Mouse (Mus musculus): Measurements from ENCODE around the gene Acadsb. TPM values are rescaled to one million over a fixed set of nuclear protein-coding genes. Genes with fewer than 3 reads are reported as not detected.

Acadsb gene
- polyA plus RNA-seq, 1 experiment from 2014 or later, result 95.7 TPM

- H3K9me3 ChIP-seq (ENCODE audit: control insufficient read depth, low read length), result no peaks in the 10 kb centered on the region; the same call in 1 of the 2 replicates
- no peaks in the 10 kb centered on the region for H3K4me1 ChIP-seq (ENCODE audit: control insufficient read depth, insufficient read depth, low read length)
- no peaks in the 10 kb centered on the region for H3K27me3 ChIP-seq (ENCODE audit: control insufficient read depth, insufficient read depth, low read length)
- H3K4me2 ChIP-seq (ENCODE audit: low read depth, low read length), result no peak overlapping the region
- no peak overlapping the region for H3K27ac ChIP-seq (ENCODE audit: low read depth, low read length)
- H3K4me3 ChIP-seq (ENCODE audit: low read depth, low read length), result no peak overlapping the region
- no peak overlapping the region for H3K9ac ChIP-seq (replicated peaks; ENCODE audit: low read depth, low read length)
- 77% methylated on average over 1 of the region's 1 CpGs for WGBS
- peaks cover 4% of the 10 kb centered on the region; the same call in 1 of the 2 replicates for H3K36me3 ChIP-seq (ENCODE audit: control insufficient read depth, insufficient read depth, low read length)
- ATAC-seq (ENCODE audit: low read depth), result no peak
Observed at GRCm38 (mm10) chr7:131434276-131434675, 23.9 kb downstream of the Acadsb start.

- Histone ChIP-seq H3K4me1 (ENCODE audit: control insufficient read depth, insufficient read depth, low read length) (no peaks in the 10 kb centered on the region), H3K36me3 (ENCODE audit: control insufficient read depth, insufficient read depth, low read length) (peaks cover 4% of the 10 kb centered on the region; the same call in 1 of the 2 replicates), H3K4me2 (ENCODE audit: low read depth, low read length) (no peak overlapping the region), H3K9ac (replicated peaks; ENCODE audit: low read depth, low read length) (no peak overlapping the region), H3K27ac (ENCODE audit: low read depth, low read length) (no peak overlapping the region), H3K27me3 (ENCODE audit: control insufficient read depth, insufficient read depth, low read length) (no peaks in the 10 kb centered on the region), H3K9me3 (ENCODE audit: control insufficient read depth, low read length) (no peaks in the 10 kb centered on the region), H3K4me3 (ENCODE audit: low read depth, low read length) (no peak overlapping the region)
- ATAC-seq (ENCODE audit: low read depth), result no peak
- WGBS, result 57% methylated on average over 3 of the region's 3 CpGs
Observed at GRCm38 (mm10) chr7:131437051-131437450, 26.6 kb downstream of the Acadsb start.

- no peak overlapping the region for H3K4me3 ChIP-seq (ENCODE audit: low read depth, low read length)
- no peaks in the 10 kb centered on the region for H3K9me3 ChIP-seq (ENCODE audit: control insufficient read depth, low read length)
- no peak overlapping the region for H3K9ac ChIP-seq (replicated peaks; ENCODE audit: low read depth, low read length)
- no peaks in the 10 kb centered on the region for H3K36me3 ChIP-seq (ENCODE audit: control insufficient read depth, insufficient read depth, low read length)
- 90% methylated on average over 5 of the region's 5 CpGs for WGBS
- no peak for ATAC-seq (ENCODE audit: low read depth)
- H3K27ac ChIP-seq (ENCODE audit: low read depth, low read length), result no peak overlapping the region
- H3K4me2 ChIP-seq (ENCODE audit: low read depth, low read length), result no peak overlapping the region
- no peaks in the 10 kb centered on the region for H3K4me1 ChIP-seq (ENCODE audit: control insufficient read depth, insufficient read depth, low read length)
- H3K27me3 ChIP-seq (ENCODE audit: control insufficient read depth, insufficient read depth, low read length), result no peaks in the 10 kb centered on the region
Observed at GRCm38 (mm10) chr7:131456714-131457113, 46.3 kb downstream of the Acadsb start.

GRCm38 (mm10) chr7:131465117-131465601, 54.8 kb downstream of the Acadsb start:
- no peak overlapping the region for H3K27ac ChIP-seq (ENCODE audit: low read depth, low read length)
- H3K4me2 ChIP-seq (ENCODE audit: low read depth, low read length), result no peak overlapping the region
- H3K9me3 ChIP-seq (ENCODE audit: control insufficient read depth, low read length), result no peaks in the 10 kb centered on the region
- no peaks in the 10 kb centered on the region for H3K36me3 ChIP-seq (ENCODE audit: control insufficient read depth, insufficient read depth, low read length)
- no peaks in the 10 kb centered on the region for H3K4me1 ChIP-seq (ENCODE audit: control insufficient read depth, insufficient read depth, low read length)
- no peak overlapping the region for H3K4me3 ChIP-seq (ENCODE audit: low read depth, low read length)
- ATAC-seq (ENCODE audit: low read depth), result no peak
- no peaks in the 10 kb centered on the region for H3K27me3 ChIP-seq (ENCODE audit: control insufficient read depth, insufficient read depth, low read length)
- no peak overlapping the region for H3K9ac ChIP-seq (replicated peaks; ENCODE audit: low read depth, low read length)
- 13% methylated on average over 3 of the region's 3 CpGs for WGBS

- WGBS, result 27% methylated on average over 3 of the region's 3 CpGs
- no peak overlapping the region for H3K4me2 ChIP-seq (ENCODE audit: low read depth, low read length)
- H3K27ac ChIP-seq (ENCODE audit: low read depth, low read length), result no peak overlapping the region
- H3K4me1 ChIP-seq (ENCODE audit: control insufficient read depth, insufficient read depth, low read length), result no peaks in the 10 kb centered on the region
- no peaks in the 10 kb centered on the region for H3K9me3 ChIP-seq (ENCODE audit: control insufficient read depth, low read length)
- no peaks in the 10 kb centered on the region for H3K27me3 ChIP-seq (ENCODE audit: control insufficient read depth, insufficient read depth, low read length)
- H3K36me3 ChIP-seq (ENCODE audit: control insufficient read depth, insufficient read depth, low read length), result no peaks in the 10 kb centered on the region
- H3K9ac ChIP-seq (replicated peaks; ENCODE audit: low read depth, low read length), result no peak overlapping the region
- ATAC-seq (ENCODE audit: low read depth), result no peak
- no peak overlapping the region for H3K4me3 ChIP-seq (ENCODE audit: low read depth, low read length)
Observed at GRCm38 (mm10) chr7:131465735-131466134, 55.3 kb downstream of the Acadsb start.

GRCm38 (mm10) chr7:131467312-131467711, 56.9 kb downstream of the Acadsb start:
- ATAC-seq (ENCODE audit: low read depth), result no peak
- WGBS, result 93% methylated on average over 3 of the region's 3 CpGs

GRCm38 (mm10) chr7:131469506-131469905, 59.1 kb downstream of the Acadsb start:
- H3K36me3 ChIP-seq (ENCODE audit: control insufficient read depth, insufficient read depth, low read length), result no peaks in the 10 kb centered on the region
- no peak overlapping the region for H3K27ac ChIP-seq (ENCODE audit: low read depth, low read length)
- no peaks in the 10 kb centered on the region for H3K4me1 ChIP-seq (ENCODE audit: control insufficient read depth, insufficient read depth, low read length)
- ATAC-seq (ENCODE audit: low read depth), result no peak
- no peak overlapping the region for H3K9ac ChIP-seq (replicated peaks; ENCODE audit: low read depth, low read length)
- no peaks in the 10 kb centered on the region for H3K9me3 ChIP-seq (ENCODE audit: control insufficient read depth, low read length)
- no peaks in the 10 kb centered on the region for H3K27me3 ChIP-seq (ENCODE audit: control insufficient read depth, insufficient read depth, low read length)
- H3K4me3 ChIP-seq (ENCODE audit: low read depth, low read length), result no peak overlapping the region
- 78% methylated on average over 3 of the region's 3 CpGs for WGBS
- no peak overlapping the region for H3K4me2 ChIP-seq (ENCODE audit: low read depth, low read length)

More at GRCm38 (mm10) chr7:131467312-131467711, 56.9 kb downstream of the Acadsb start:
- Histone ChIP-seq H3K36me3 (ENCODE audit: control insufficient read depth, insufficient read depth, low read length) (no peaks in the 10 kb centered on the region), H3K9ac (replicated peaks; ENCODE audit: low read depth, low read length) (no peak overlapping the region), H3K4me1 (ENCODE audit: control insufficient read depth, insufficient read depth, low read length) (no peaks in the 10 kb centered on the region), H3K27me3 (ENCODE audit: control insufficient read depth, insufficient read depth, low read length) (no peaks in the 10 kb centered on the region), H3K4me2 (ENCODE audit: low read depth, low read length) (no peak overlapping the region), H3K4me3 (ENCODE audit: low read depth, low read length) (no peak overlapping the region), H3K27ac (ENCODE audit: low read depth, low read length) (no peak overlapping the region), H3K9me3 (ENCODE audit: control insufficient read depth, low read length) (no peaks in the 10 kb centered on the region)

- Histone ChIP-seq H3K4me3 (ENCODE audit: low read depth, low read length) (no peak overlapping the region), H3K9ac (replicated peaks; ENCODE audit: low read depth, low read length) (no peak overlapping the region), H3K9me3 (ENCODE audit: control insufficient read depth, low read length) (no peaks in the 10 kb centered on the region), H3K27me3 (ENCODE audit: control insufficient read depth, insufficient read depth, low read length) (no peaks in the 10 kb centered on the region), H3K4me2 (ENCODE audit: low read depth, low read length) (no peak overlapping the region), H3K36me3 (ENCODE audit: control insufficient read depth, insufficient read depth, low read length) (no peaks in the 10 kb centered on the region), H3K4me1 (ENCODE audit: control insufficient read depth, insufficient read depth, low read length) (no peaks in the 10 kb centered on the region), H3K27ac (ENCODE audit: low read depth, low read length) (no peak overlapping the region)
- WGBS, result 93% methylated on average over 5 of the region's 5 CpGs
- no peak for ATAC-seq (ENCODE audit: low read depth)
Observed at GRCm38 (mm10) chr7:131471551-131471950, 61.1 kb downstream of the Acadsb start.

GRCm38 (mm10) chr7:131477140-131477539, 66.7 kb downstream of the Acadsb start:
- ATAC-seq (ENCODE audit: low read depth), result no peak
- WGBS, result 7% methylated on average over 8 of the region's 8 CpGs
- Histone ChIP-seq H3K27ac (ENCODE audit: low read depth, low read length) (no peak overlapping the region), H3K4me2 (ENCODE audit: low read depth, low read length) (no peak overlapping the region), H3K36me3 (ENCODE audit: control insufficient read depth, insufficient read depth, low read length) (no peaks in the 10 kb centered on the region), H3K9ac (replicated peaks; ENCODE audit: low read depth, low read length) (no peak overlapping the region), H3K4me3 (ENCODE audit: low read depth, low read length) (no peak overlapping the region), H3K9me3 (ENCODE audit: control insufficient read depth, low read length) (no peaks in the 10 kb centered on the region), H3K27me3 (ENCODE audit: control insufficient read depth, insufficient read depth, low read length) (no peaks in the 10 kb centered on the region), H3K4me1 (ENCODE audit: control insufficient read depth, insufficient read depth, low read length) (no peaks in the 10 kb centered on the region)
